Mouse (Mus musculus) CD4-positive, CD25-positive, alpha-beta regulatory T cell, adult 2 months (primary cell): ENCODE results near the gene Glg1.
"Not testable (repeated sequence)": the region's sequence is repeated elsewhere in the genome, so short reads cannot be mapped to it uniquely, and the experiment has no call there.

ENCODE experiments used
- DNase-seq: peaks from one replicate; pipeline ENCODE4 v3.0.0-alpha.2; 2012; ENCODE audit warnings: low read depth, low spot score

Gene Glg1

DNA sequence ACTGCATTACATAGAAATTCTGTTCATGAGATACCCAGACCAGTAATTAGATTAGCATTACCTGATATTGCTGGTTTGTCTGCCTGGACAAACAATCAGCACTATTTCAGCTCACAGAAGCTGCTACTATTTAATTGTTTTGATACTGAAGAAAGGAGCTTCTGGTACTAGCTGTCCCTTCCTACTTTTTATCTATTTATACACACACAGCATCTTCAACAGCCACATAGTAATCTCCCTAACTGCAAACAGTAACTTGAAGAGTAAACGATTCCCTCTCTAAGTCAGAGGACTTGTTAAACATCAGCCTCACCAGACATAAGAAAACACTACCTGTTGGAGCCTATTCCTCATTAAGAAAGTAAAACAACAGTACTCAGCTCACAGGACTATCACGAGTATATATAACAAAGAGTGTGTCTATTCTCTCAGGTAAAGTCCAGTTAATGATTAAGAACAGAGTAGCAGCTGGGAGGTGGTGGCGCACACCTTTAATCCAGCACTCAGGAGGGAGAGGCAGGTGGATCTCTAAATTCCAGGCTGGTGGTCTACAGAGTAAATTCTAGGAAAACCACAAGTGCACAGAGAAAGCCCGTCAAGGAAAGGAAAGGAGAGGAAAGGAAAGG, 6.4 kb downstream of the Glg1 start:
- no peak for DNase-seq

DNA sequence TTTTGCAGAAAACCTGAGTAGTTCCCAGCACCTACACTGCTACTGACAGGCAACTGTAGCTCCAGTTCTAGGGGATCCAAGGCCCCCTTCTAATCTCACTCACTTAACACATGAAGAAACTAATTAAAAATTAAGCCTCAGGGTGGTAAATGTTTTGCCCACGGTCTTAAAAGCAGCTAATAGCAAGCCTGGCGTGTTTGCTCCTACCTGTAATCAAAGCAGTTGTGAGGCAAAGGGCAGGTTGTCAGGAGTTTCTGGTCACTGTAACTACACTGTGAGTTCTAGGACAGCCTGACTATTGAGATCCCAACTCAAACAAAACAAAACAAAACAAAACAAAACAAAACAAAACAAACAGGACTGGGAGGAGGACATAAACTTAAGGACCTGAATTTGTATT, 8.9 kb downstream of the Glg1 start:
- DNase-seq, result no peak

DNA sequence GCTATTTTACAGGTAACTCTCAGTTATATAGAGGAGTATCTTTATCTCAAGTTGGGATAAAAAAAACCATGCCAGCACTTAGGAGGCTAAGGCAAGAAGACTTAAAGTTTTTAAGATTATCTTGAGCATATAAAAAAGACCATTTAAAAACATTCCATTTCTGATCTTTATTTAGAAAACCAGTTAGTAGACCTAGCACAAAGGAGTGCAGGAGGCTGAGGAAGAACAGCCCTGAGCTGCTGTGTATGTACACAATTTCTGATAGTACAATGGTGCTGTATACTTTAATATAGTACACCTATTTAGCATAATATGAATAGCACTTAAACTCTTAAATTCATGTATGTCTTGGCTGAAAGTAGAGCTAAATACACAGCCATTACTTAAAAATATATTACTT, 10.9 kb downstream of the Glg1 start:
- no peak for DNase-seq

DNA sequence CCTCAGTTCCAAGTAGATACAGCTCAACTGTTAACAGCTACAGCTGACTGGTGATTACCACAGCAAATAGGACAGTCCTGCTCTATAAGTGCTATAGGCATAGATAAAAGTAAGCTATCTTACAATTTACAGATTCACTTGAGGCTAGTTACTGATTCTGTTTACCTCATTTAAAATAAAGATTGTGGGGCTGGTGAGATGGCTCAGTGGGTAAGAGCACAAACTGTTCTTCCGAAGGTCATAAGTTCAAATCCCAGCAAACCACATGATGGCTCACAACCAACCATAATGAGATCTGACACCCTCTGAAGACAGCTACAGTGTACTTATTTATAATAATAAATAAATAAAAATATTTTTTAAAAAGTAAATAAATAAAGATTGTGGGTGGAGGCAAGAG, 12.2 kb downstream of the Glg1 start:
- not testable (repeated sequence) for DNase-seq

DNA sequence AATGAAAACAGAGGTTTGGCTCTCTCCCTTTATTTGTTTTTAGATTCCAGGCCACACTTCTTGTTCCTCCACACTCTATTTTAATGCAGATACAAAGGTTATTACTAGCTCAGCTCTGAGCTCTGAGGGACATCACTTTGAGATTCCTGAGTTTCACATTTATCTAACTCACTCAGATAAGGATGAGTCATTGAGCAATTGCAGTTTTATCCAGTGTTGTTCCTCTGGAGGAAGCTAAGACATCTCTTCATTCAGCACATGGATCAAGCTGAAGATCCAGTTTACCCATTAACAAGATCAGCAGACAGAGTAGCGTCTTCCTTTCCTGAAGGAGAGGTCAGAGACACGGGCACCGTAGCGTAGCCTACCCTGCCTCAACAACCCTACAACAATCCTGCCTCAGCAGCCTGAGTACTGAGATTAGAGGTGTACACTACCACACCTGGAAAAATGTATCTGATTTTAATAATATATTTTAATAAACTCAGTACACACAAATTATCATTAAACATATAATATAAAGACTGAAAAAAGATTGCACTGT, 12.7 kb downstream of the Glg1 start:
- no peak for DNase-seq

DNA sequence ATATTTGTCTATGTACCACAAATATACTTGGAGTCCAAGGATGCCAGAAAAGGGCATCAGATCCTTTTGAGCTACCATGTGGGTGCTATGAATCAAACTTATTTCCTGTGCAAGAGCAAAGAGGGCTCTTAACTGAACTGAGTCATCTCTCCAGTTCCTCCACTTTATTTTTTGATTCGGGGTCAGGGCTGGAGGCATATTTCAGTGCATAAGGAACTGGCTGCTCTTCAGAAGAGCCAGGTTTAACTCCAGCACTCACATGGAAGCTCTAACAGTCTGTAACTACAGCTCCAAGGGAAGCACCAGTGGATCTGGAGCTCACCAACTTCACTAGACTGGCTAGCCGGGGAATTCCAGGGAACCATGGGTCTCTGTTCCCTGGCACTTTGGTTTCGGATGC, 21.7 kb downstream of the Glg1 start:
- no peak for DNase-seq

DNA sequence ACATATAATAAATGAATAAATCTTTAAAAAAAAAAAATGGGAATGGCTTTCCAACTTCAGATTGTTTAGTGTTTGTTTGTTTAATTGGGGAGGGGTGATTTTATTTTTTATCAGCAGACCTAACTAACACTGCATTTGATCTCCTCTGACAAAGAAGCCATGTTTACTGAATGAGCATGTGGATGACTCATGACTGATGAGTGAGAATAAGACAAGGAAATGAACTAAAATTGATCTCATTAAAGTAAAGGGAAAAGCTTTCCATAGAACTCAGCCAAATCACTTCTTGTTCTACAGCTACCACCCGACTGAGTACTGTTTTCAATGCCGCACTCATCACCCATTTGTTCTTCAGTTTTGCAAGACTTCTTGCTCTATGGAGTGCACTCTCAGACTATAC, 25.3 kb downstream of the Glg1 start:
- DNase-seq, result no peak

DNA sequence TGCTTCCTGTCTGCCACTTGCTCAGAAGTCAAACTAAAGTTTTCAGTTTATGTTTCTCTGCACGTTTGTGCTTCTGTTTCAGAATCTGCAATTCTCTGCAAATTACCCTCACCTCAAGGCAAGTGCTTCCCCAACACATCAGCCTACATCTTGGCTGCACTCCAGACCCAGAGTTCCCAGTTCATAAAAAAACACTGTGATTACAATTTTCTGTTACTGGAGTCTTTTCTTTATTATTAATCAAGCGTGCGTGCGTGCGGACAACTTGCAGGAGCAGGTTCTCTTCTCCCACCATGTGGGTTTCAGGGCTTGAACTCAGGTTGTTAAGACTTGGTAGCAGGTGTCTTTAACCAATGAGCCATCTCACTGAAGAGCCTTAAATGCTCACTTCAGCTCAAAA, 34.9 kb downstream of the Glg1 start:
- no peak for DNase-seq

DNA sequence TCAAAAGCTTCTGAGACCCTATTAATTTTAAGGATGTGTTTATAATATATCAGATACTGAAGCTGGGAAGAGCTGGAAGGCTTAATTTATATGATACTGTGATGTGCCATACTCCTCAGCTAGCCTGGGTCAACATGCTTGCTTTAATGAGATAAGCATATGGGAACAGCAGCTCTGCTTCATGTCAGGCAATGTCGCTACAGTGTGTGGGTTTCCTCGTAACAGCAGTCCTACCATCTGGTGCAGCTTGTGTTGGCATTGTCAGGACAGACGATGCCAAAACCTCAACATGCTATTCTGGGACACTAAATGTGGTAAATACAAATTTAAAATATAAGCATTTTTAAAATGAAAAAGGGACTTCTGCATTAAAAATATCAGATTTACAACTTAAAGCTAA, 40.9 kb downstream of the Glg1 start:
- DNase-seq, result no peak

DNA sequence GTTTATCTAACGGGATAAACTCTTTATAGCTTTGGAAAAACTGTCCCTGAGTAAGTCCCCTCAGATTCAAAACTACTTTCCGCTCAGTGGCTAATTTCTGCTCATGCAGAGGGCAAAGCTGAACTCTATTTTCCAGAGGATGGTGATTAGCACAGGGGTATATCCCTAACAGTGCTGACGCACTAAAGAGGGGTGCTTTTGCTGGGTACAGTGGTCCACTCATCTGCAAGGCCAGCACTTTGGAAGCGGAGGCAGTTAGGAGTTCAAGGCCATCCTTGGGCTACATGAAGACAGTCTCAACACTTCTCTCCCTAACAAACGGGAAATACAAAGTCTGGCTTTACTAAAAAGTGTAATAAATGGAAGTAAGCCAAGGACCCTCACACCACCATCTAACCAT, 45.6 kb downstream of the Glg1 start:
- DNase-seq, result no peak

DNA sequence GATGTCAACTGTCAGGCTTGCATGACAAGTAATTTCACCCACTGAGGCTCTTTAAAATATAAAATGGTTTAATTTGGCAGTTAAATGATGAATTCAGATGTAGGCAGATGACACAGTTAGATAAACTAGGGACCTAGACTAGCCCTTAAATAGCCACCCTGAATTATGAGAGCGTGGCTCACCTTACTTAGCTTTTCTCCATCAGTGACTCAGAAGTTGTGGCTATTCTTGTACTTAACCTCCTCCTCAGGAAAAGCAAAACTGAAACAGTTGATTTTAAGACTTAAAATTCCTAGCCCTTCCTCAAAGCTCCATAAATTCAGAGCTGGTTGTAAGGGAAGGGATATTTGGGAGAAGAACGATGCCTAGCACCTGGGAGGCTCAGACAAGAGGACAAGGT, 47.8 kb downstream of the Glg1 start:
- DNase-seq, result no peak

DNA sequence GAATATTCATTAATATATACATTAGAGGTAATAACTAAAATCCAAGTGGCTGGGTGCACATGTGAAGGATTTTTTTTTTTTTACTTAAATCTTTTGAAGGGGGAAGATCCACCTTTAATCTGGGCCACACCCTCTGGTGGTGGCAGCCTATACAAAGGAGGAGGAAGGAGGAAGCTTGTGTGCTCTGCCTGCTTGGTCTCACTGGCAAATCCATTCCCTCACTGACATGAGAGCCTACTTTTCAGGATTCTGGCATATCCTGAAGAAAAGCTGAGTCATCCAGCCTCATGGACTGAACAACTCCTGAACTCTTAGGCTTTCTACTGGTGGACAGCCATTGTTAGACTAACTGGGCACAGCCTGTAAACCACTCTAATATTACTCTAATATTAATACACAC, 49.1 kb downstream of the Glg1 start:
- DNase-seq, result no peak

DNA sequence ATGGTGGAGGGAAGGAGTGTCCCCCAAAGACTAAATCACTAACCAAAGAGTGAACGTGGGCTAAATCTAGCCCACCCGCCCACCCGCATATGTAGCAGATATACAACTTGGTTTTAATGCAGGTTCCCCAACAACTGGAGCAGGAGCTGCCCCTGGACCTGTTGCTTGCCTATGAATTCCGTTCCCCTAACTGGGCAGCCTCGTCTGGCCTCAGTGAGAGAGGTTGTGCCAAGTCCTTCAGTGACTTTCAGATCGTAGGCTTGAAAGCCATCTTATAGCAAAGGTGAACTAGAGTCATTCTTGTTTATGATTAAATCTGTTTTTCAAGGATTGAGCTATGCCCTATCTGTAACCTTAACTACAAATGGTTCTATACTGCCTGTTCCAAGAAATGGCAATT, 52.7 kb downstream of the Glg1 start:
- DNase-seq, result no peak

DNA sequence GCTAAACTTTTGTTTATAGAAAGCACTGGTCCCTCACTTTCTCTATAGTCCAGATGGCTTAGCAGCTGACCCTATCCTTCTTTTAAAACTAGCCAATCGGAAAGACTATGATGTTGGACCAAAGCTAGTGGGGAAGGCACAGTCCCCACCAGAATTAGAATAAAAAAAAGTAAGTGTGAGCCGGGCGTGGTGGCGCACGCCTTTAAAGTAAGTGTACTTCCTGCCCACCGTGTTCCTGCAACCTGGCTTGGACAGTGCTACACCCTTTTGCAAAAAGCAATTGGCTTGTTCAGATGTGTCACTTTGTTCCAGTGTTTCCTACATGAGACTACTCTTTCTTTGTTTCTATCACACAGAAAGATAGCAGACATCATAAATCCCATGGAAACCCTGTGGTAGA, 54.0 kb downstream of the Glg1 start:
- DNase-seq, result no peak

DNA sequence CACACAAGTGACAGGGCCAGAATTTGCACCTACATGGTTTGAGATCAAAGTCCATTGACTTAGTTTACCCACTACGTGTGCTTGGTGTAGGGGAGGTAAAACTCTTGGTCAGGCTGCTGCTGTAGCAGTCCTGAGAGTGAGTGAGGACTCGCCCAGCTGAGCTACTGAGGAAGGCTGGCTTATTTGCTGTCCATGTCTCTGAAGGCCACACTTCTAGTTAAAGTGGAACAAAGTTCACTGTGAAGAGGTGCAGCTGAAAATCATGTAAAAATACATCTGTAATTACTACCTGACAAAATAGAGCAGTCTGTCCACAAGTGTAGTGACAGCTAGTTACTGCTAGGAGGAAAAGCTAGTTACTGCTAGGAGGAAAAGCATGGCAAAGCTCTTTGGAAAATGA, 55.7 kb downstream of the Glg1 start:
- no peak for DNase-seq

DNA sequence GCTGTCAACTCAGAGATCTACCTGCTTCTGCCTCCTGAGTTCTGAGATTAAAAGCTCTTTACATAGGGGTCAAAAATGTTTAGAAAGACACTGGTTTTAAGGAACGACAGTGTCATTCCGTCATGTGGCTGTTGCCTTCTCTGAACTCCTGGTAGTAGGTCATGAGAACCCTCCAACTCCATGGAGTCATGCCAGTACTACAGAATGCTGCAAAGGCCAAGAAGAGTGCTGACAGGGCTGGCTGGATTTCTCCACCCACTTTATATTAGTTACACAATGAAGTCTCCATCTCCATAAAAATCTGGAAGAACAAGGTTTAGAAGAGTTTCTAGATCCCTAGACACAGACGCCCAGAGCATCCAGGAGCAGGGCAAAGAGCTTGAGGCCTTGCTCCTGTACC, 61.0 kb downstream of the Glg1 start:
- no peak for DNase-seq

DNA sequence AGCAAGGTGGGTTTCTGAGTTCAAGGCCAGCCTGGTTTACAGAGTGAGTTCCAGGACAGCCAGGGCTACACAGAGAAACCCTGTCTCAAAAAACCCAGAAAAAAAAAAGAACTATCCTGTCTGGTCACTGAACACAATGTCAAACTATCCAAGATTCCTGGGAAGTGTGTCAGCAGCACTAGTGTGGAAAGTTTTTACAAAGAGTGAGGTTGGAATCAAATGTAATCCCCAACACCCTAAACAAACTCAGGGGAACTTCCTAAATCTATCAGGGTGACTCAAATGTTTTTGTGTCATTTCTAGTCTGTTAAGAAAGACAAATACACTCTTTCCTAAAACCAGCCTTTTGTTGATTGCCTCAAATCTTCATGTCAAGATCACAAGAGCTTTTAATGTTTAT, 62.8 kb downstream of the Glg1 start:
- no peak for DNase-seq

DNA sequence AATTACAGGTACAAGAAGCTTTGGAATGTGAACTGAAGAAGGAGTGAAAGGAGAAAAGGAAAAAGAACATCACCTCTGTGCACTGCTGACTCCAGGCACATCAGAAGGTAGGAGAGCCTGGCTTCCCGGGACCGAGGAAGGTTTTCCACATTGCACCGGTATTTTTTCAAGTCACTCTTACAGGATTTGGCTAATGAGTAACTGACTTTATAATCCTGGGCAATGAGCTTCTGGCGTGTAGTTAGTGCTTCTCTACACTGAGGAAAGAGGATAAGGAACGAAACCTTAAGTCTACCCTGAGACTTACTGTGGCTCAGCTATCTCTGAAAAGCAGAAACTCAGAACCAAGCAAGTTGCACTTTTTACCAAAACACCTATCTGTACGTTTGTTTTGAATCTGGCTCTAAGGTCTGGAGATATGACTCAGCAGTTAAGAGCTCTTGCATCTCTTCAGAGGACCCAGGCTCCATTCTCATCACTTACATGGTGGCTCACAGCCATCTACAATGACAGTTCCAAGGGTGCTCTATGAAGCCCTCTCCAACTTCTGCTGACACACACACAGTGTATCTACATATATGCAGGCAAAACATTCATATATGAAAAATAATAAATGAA, 70.3 kb downstream of the Glg1 start:
- no peak for DNase-seq

DNA sequence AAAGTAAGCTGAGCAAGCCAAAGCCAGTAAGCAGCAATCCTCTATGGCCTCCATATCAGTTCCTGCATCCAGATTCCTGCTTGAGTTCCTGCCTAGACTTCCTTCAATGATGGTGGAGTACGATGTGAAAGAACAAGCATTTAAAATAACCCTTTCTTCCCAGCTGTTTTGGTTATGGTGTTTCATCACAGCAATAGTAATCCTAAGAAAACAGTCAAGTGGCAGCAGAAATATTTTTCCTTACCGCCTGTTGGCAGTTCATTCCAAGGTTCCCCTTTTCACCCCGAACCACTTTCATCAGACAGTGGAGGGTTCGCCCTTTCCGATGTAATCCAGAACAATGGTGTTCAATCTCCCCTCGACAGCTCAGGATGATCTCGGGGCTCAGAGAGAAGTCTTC, 71.5 kb downstream of the Glg1 start:
- no peak for DNase-seq

DNA sequence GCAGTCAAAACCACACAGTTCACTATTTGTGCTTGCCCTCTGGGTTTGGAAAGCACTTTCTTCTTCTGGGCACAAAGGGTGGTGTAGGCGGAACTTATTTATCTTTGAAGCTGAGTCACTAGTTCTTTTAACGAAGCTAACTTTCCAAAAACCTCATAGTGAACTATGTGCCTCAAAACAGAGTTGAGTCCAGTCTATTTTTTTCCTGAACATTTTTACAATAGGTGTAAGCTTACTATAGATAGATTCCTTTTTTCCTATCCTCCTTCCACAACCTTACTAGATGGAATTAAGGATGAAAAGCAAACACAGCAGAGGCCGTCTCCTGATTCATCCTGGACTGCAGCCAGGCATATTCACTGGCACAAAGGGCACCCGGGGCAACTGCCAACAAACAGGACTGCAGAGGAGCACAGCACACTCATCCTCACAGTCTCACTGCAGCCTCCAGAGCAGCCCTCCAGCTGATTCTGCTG, 73.5 kb downstream of the Glg1 start:
- DNase-seq, result no peak

DNA sequence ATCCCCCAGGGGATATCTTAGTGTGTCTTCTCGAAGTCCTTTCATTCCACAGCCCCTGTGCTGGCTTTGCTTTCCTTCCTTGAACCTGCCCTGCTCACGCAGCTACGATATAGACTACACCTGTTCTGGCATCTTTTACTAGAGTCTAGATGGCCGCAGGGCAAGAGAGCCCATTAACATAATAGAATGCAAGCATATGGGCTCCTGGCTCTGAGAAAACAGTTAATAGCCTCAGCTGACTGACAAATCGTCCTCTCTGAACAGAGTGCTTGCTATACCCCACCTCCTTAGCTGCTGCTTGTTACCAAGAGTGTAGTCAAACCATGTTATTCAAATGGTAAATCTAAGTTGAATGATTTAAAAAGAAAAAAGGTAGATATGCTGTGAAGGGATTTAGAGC, 87.4 kb downstream of the Glg1 start:
- DNase-seq, result no peak

DNA sequence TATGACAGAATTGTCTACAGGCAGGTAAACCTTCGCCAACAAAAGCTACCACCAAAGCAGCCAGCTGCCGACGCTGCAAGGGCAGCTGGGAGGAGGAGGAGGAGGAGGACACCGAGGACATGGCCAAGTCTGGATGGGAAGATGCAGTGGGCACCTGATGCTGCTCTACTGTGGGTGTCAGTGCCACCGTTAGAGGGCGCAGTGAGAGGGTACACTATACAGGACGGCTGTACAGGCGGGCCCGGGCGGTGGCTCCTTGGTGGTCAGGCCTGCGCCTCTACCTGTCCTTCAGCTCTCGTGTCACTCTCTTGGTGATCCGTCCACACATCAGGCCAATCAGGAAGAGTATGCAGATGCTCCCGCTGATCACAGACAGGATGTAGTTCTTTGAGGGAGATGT, 101.4 kb downstream of the Glg1 start:
- peak; percentile 64 for DNase-seq

DNA sequence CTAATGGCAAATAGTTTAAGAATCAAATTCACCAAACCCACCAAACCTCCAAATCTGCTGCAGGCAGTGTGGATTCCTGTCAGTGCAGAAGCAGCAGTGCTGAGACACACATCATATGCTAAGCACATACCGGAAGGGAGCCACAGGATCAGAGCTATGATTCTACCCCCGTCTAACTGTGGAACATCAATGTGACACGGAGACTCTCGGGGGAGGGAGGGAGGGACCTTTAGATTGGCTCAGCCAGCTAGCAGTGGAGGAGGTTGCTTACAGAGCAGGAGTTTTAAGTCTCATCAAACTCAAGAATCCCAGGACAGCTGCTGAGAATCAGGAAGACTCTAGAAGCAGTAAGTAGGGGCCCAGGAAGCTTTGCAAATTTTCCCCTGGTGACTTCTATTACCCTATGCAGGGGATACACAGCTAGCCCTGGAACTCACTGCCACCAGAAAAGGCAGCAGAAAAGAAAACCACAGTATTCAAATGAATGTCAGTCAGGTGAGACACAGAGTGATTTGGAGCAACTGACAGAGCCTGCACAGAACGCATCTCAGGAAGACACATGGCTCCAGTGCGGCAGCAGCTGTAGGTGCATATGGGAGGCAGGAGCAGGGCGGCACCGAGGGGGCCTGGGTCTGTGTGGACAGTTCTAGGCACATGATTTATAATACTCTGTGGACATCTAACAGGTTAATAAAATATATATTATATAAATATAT, 103.1 kb downstream of the Glg1 start:
- no peak for DNase-seq
